Mouse (Mus musculus): ENCODE data around the gene Lrp1. TPM values are rescaled to one million over a fixed set of nuclear protein-coding genes. Genes with fewer than 3 reads are reported as not detected.

Gene Lrp1
- total RNA-seq, 2 experiments from 2014 or later: 288 to 310 TPM

DNA sequence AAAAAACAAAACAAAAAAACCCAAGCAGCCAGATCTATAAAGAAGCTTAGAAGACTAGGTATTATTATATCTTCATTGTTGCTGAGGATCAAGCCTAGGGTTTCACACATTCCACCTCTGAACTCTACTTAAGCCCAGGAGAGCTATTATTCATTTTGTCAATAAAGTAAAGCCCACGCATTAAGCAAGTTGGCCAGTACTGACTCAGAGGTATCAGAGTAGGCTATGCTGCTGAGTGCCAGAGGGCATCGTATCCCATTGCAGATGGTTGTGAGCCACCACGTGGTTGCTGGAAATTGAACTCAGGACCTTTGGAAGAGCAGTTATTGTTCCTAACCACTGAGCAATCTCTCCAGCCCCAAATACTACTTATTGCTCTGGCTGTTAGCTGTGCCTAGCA lies 77.0 kb downstream of the Lrp1 start:
- no peak for TF ChIP-seq CTCF (conservative IDR thresholded peaks at IDR 0.05)
- DNase-seq (ENCODE audit: low spot score in 2 of 2): no peak
- Histone ChIP-seq H3K4me3 (no peak overlapping the region), H3K27ac (no peak overlapping the region)

DNA sequence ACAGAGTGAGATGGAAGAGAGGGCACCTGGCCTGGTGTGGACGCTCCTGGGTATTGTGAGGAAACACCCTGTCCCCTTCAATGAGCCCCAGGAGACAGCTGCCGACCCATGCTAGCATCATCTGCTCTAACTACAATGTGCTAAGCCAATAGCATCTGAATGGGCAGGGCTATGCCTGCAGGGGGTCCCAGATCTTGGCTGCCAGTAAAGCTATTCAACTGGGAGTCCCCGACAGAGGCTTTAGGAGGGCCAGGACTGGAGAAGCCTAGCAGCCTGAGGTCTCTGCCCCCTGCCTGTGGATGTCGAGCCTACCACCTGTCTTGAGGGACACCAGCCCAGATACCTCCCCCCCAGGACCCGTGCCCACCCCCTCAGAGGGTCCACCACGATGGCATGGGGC lies 78.2 kb downstream of the Lrp1 start:
- no peak for DNase-seq (ENCODE audit: low spot score in 2 of 2)
- Histone ChIP-seq H3K4me3 (no peak overlapping the region), H3K27ac (peak overlapping the region; percentile 53; the same call in 1 of the 2 replicates)
- TF ChIP-seq CTCF (conservative IDR thresholded peaks at IDR 0.05): no peak

DNA sequence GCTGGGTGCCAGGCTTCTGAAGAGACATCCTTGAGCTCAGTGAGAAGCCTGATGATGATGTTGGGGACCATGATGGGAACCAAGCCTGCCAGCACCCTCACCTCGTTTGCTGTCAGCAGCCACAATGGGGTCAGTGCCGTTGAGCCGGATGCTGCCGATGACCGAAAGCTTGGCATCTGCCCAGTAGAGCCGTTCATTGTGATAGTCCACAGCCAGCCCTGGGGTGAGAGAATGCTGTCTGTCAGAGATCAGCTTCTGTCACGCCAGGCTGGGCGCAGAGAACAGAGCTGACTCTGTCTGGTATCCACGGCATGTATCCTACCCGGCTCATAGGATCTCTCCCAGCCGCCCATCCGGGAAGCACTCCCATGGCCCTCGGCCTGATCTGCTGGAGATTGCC lies 78.9 kb downstream of the Lrp1 start:
- TF ChIP-seq CTCF (conservative IDR thresholded peaks at IDR 0.05): no peak
- H3K27ac ChIP-seq: peak overlapping the region; percentile 53; the same call in 1 of the 2 replicates
- no peak overlapping the region for H3K4me3 ChIP-seq
- DNase-seq (ENCODE audit: low spot score in 2 of 2): peak; percentile 34 to 41

DNA sequence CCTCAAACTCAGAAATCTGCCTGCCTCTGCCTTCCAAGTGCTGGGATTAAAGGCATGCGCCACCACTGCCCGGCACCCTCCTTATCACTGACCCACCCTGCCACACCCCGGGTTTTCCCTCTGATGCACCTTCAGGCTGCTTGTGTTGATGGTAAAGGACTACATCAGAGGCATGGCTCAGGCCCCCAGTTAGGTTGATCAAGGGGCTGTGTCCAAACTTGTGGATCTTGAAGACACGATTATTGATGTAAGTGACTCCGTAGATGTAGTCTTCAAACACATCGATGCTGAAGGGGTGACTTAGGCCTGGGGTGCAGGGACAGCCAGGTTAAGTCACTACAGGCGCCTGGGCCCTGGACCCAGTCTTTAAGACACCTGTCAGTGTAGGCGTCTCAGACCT lies 79.4 kb downstream of the Lrp1 start:
- H3K27ac ChIP-seq: no peak overlapping the region
- TF ChIP-seq CTCF (conservative IDR thresholded peaks at IDR 0.05): no peak
- DNase-seq (ENCODE audit: low spot score in 2 of 2): no peak
- H3K4me3 ChIP-seq: no peak overlapping the region

DNA sequence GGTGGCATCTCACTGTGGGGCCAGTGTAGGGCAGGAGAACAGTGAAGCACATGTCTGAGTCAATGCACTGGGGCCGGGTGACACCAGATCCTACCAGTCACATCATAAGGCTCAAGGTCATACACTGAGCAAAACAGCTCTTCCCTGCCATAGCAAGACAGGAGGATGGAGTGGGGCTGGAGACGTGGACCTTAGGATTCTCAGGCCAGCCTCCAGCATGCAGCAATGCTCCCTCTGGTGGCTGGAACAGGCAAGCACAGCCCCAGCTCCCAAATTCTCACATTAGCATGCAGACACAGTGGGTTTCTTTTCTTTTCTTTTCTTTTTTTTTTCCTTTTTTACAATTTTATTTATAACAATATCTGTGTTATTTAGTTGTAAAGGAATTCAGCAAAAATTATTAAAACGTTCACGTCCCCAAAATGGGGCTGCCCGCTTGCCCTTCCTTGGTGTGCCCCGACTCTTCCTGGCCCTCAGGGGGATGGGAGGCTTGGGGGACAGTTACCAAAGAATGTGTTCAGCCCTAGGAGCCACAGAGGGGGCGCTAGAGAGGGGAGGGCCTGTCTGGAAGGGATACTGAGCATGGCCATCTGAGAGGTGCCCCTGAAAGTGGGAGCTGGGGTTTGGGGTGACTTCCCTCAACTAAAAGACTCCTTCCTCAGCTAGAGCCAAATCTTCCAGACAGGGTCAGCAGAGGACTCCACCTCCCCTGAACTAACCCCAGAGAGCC lies 82.9 kb downstream of the Lrp1 start:
- DNase-seq (ENCODE audit: low spot score in 2 of 2): peak; percentile 78 to 87
- Histone ChIP-seq H3K27ac (no peak overlapping the region), H3K4me3 (no peak overlapping the region)
- TF ChIP-seq CTCF (conservative IDR thresholded peaks at IDR 0.05): peak; percentile 97

DNA sequence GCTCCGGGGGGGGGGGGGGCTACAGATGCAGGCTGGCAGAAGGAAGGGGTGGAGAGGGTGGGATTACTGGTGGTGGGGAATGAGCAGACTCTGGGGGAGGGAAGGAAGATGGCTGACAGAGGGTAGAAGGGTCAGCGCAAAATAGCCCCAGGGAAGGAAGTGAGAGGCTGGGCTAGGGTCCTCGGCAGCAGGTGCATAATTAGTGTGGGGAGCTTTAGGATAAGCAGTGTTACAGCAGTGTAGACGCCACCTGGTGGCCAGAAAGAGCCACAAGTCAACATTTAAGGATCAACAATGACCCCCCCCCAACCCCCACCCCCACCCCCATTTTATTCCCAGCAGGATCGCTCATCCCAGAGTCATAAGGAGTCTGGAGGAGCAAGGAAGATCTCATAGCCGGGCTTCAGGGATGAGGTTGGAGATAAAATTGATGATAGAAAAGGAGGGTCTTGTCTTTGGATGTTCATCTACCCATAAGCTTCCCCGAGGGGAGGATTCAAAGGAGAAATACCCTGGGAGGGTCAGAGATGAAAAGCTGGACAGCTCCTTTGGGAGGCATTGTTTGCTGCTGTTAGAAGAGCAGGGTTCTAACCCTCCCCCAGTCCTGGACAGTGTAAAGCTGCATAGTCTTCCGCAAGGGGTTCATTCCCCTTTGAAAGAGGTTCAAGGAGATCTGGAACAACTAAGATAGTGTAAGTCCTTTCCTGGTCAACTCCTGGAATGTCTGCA lies 84.2 kb downstream of the Lrp1 start:
- H3K4me3 ChIP-seq: no peak overlapping the region
- no peak for DNase-seq (ENCODE audit: low spot score in 2 of 2)
- peak; percentile 73 for TF ChIP-seq CTCF (conservative IDR thresholded peaks at IDR 0.05)
- H3K27ac ChIP-seq: no peak overlapping the region

GRCm38 (mm10) chr10:127534929-127535384 lies 86.0 kb downstream of the Lrp1 start:
- Histone ChIP-seq H3K27ac (no peak overlapping the region), H3K4me3 (peak overlapping the region; percentile 47; the same call in 1 of the 2 replicates)
- TF ChIP-seq CTCF (conservative IDR thresholded peaks at IDR 0.05): no peak
- DNase-seq (ENCODE audit: low spot score in 2 of 2): no peak

DNA sequence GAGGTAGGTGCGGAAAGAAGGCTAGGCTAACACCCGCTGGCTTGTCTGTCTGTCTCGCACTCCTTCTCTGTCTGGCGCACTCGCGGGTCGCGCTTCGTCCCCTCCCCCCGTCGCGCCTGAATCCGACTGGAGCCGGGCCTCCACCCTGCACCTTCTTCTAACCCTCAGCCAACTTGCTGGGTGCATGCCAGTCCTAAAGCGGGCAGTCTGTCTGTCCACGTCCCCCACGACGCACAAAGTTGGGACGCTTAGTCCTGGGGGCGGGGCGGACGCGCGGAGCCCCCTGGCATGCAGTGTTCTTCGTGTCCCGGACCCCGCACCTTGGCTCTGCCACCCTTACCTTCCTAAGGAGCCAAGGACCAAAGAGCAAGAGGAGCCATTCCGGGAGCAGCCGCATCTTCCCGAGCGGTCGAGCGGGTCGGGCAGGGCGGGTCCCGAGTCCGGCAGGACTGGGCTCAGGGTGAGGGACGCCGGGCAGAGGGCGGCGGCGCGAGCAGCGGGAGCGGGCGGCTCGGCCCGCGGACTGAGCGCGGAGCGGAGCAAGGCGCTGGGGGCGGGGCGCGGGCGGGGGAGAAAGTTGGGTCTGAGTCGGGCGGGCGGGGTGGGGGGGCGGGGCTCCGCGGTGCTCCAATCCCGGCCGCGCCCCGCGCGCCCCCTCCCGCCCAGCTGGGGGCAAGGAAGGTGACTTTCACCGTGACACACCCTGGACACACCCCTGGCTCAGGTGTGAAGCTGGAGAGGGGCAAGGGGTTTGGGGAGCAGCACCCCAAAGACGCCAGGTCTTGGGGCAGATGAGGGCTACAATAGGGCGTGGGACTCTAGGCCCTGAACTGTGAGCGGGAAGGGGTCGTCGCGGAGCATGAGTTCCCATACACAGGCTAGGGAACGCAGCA lies 86.7 kb downstream of the Lrp1 start, which contains the start of gene Nxph4:
Nxph4 (minus strand) TSS at position 524 of the 893 bp plus-strand sequence.
- Histone ChIP-seq H3K4me3 (peak within 1 kb of the TSS; percentile 47), H3K27ac (no peak within 1 kb of the TSS)
- no peak for TF ChIP-seq CTCF (conservative IDR thresholded peaks at IDR 0.05)
- no peak for DNase-seq (ENCODE audit: low spot score in 2 of 2)

GRCm38 (mm10) chr10:127531548-127531947 lies 89.4 kb downstream of the Lrp1 start:
- no peak for TF ChIP-seq CTCF (conservative IDR thresholded peaks at IDR 0.05)
- Histone ChIP-seq H3K27ac (no peak overlapping the region), H3K4me3 (no peak overlapping the region)
- DNase-seq (ENCODE audit: low spot score in 2 of 2): no peak

DNA sequence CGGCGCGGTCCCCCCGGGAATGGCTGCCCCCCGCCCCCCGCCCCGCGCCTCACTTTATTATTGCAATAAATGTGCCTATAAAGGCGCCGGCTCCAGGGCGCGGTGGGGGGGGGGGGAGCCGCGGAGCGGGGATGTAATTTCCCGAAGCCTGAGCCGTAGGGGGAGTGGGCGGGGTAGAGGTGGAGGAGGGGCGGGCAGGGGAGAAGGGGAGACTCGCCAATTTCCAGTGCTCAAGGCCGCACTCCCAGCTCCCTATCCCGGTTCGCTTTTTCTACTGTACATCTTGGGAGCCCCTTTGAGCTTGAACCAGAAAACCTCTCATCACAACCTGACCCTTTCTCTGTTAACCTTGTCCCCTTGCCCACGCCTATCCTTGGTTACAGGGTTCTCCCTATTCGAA lies 90.0 kb downstream of the Lrp1 start:
- Histone ChIP-seq H3K27ac (no peak overlapping the region), H3K4me3 (no peak overlapping the region)
- no peak for DNase-seq (ENCODE audit: low spot score in 2 of 2)
- no peak for TF ChIP-seq CTCF (conservative IDR thresholded peaks at IDR 0.05)

GRCm38 (mm10) chr10:127527481-127527880 lies 93.5 kb downstream of the Lrp1 start:
- DNase-seq (ENCODE audit: low spot score in 2 of 2): peak in 1 of 2 experiments; percentile 39
- TF ChIP-seq CTCF (conservative IDR thresholded peaks at IDR 0.05): no peak
- Histone ChIP-seq H3K4me3 (no peak overlapping the region), H3K27ac (no peak overlapping the region)

DNA sequence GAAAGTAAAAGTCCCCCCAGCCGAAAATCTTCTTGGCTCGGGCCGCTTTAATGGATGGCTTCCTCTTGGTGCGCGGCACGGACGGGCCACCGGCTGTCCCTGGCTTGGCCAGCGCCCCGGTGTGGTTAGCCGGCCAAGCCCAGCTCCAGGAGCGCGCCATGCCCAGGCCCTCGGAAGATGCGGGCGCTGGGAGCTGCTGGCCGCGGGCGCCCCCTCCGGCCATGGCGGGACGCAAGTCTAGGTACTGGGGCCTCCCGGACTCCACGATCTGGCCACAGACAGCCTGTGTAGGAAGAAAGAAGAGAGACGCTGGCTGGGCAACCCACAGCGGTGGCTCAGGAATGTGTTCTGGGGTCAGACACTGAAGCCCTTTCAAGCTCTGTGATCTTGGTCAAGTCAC lies 94.3 kb downstream of the Lrp1 start:
- H3K4me3 ChIP-seq: peak overlapping the region; percentile 24; the same call in 1 of the 2 replicates
- H3K27ac ChIP-seq: no peak overlapping the region
- no peak for DNase-seq (ENCODE audit: low spot score in 2 of 2)
- TF ChIP-seq CTCF (conservative IDR thresholded peaks at IDR 0.05): peak; percentile 74

Data from layer of hippocampus, adult 2 months (tissue).